Mouse (Mus musculus): ENCODE results near the gene Eps8l3. TPM values are rescaled to one million over a fixed set of nuclear protein-coding genes. Genes with fewer than 3 reads are reported as not detected.

Eps8l3 gene
- total RNA-seq, 2 experiments from 2014 or later = not detected

GRCm38 (mm10) chr3:107940524-107940923 is 63.5 kb downstream of the Eps8l3 start:
- DNase-seq (ENCODE audit: extremely low spot score in 1 of 2, low spot score in 1 of 2) = no peak

DNA sequence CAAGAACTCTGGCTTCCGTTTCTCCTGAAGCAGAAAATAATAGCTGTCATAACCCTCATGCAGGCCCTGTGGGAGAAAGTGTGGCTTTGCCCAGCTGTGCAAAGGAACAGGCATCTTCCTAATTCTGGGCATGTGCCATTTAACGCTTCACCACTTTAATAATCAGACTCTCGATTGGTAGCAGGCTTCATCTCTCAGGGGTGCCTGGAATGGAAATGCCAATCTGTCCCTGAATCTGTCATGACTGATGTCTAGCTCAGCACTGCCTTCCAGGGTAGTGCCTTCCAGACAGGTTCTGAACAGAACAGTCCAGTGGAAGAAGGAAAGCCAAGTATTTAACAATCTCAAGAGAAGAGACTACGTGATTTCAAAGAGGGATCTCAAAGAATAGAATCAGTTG is 64.2 kb downstream of the Eps8l3 start:
- DNase-seq (ENCODE audit: extremely low spot score in 1 of 2, low spot score in 1 of 2) = no peak

Other genes with a start within 250 kb of the Eps8l3 start
- gene Gm10961, start 245.9 kb upstream of the Eps8l3 start, total RNA-seq (2021) = not detected
- 10 to 100 TPM; 69.6 to 71.2 TPM for gene Strip1, start 245.5 kb upstream of the Eps8l3 start, total RNA-seq (2021)
- gene Ahcyl1, start 180.7 kb upstream of the Eps8l3 start, total RNA-seq (2021) = 100 to 1,000 TPM; 333 to 340 TPM
- gene Csf1, start 116.8 kb upstream of the Eps8l3 start, total RNA-seq (2021) = 10 to 100 TPM; 17.1 to 18.6 TPM
- gene Gstm5, start 18.6 kb downstream of the Eps8l3 start, total RNA-seq (2021) = 100 to 1,000 TPM; 281 to 321 TPM
- 100 to 1,000 TPM; 150 to 174 TPM for gene Gstm7, start 54.6 kb downstream of the Eps8l3 start, total RNA-seq (2021)
- gene Gstm6, start 66.5 kb downstream of the Eps8l3 start, total RNA-seq (2021) = 10 to 100 TPM; 12.1 to 14.2 TPM
- gene Gstm3, start 92.1 kb downstream of the Eps8l3 start, total RNA-seq (2021) = not detected
- 1 to 10 TPM; 2.6 to 2.8 TPM for gene Gstm2, start 109.2 kb downstream of the Eps8l3 start, total RNA-seq (2021)
- gene Gstm1, start 140.7 kb downstream of the Eps8l3 start, total RNA-seq (2021) = 100 to 1,000 TPM; 299 to 321 TPM
- 10 to 100 TPM; 12.0 to 12.1 TPM for gene Gstm4, start 167.7 kb downstream of the Eps8l3 start, total RNA-seq (2021)
- 10 to 100 TPM; 69.8 to 76.2 TPM for gene Ampd2, start 209.4 kb downstream of the Eps8l3 start, total RNA-seq (2021)
- not detected for gene Gnat2, start 215.6 kb downstream of the Eps8l3 start, total RNA-seq (2021)